Mouse (Mus musculus): ENCODE measurements around the gene Arid4b. TPM values are rescaled to one million over a fixed set of nuclear protein-coding genes. Genes with fewer than 3 reads are reported as not detected.

The Arid4b gene
- polyA plus RNA-seq, 1 experiment = 3.7 TPM

DNA sequence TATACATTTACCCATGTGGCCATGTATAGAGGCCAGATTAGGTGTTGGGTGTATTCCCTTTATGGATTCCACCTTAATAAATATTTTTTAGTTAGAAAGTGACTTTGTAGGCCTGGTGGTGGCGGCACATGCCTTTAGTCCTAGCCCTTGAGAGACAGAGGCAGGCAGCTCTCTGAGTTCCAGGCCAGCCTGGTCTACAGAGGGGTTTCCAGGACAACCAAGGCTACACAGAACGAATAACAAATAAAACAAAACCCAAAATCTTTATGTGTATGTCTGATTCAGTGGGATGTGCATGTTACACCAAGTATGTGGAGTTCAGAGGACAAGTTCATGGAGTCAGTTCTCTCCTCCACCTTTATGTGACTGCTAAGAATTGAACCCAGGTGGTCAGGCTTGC lies 52.8 kb downstream of the Arid4b start:
- no peaks in the 10 kb centered on the region for H3K36me3 ChIP-seq (ENCODE audit: control insufficient read depth, insufficient read depth)
- TF ChIP-seq REST (IDR thresholded peaks at IDR 0.05; ENCODE audit: insufficient read depth, insufficient read length) = no peak

GRCm38 (mm10) chr13:14131651-14132050 lies 68.6 kb downstream of the Arid4b start:
- Histone ChIP-seq H3K36me3 (ENCODE audit: control insufficient read depth, insufficient read depth) (peaks cover 22% of the 10 kb centered on the region), H3K27me3 (ENCODE audit: control insufficient read depth, insufficient read depth, insufficient read length) (no peaks in the 10 kb centered on the region), H3ac (ENCODE audit: control insufficient read depth, insufficient read length) (no peak overlapping the region), H3K4me3 (no peak overlapping the region), H3K4me2 (ENCODE audit: low read depth) (no peak overlapping the region), H3K79me2 (ENCODE audit: control insufficient read depth, insufficient read depth) (no peaks in the 10 kb centered on the region)
- no peak for TF ChIP-seq MAX (IDR thresholded peaks at IDR 0.05; ENCODE audit: low read depth)
- TF ChIP-seq TCF3 (IDR thresholded peaks at IDR 0.05; ENCODE audit: insufficient read length, low read depth) = no peak
- no peak for TF ChIP-seq POLR2A (IDR thresholded peaks at IDR 0.05; ENCODE audit: insufficient read length, low read depth)
- no peak for TF ChIP-seq USF1 (IDR thresholded peaks at IDR 0.05; ENCODE audit: low read depth)
- no peak for TF ChIP-seq MYOG (IDR thresholded peaks at IDR 0.05; ENCODE audit: control insufficient read depth in 1 of 3, insufficient read depth in 1 of 3, insufficient read length in 2 of 3, low read depth in 2 of 3)
- no peak for TF ChIP-seq E2F4 (IDR thresholded peaks at IDR 0.05; ENCODE audit: insufficient read depth)
- no peak for TF ChIP-seq CEBPB (IDR thresholded peaks at IDR 0.05; ENCODE audit: insufficient read depth, poor library complexity, severe bottlenecking)
- no peak for TF ChIP-seq MYOD1 (IDR thresholded peaks at IDR 0.05; ENCODE audit: control insufficient read depth in 1 of 3, insufficient read length in 2 of 3, low read depth in 2 of 3)
- no peak for TF ChIP-seq REST (IDR thresholded peaks at IDR 0.05; ENCODE audit: insufficient read depth, insufficient read length)
- TF ChIP-seq TCF12 (IDR thresholded peaks at IDR 0.05; ENCODE audit: insufficient read depth, poor library complexity, severe bottlenecking) = no peak
- TF ChIP-seq POLR2AphosphoS2 (IDR thresholded peaks at IDR 0.05; ENCODE audit: insufficient read length, low read depth) = no peak
- no peak for TF ChIP-seq SRF (IDR thresholded peaks at IDR 0.05; ENCODE audit: control insufficient read depth, insufficient read length, low read depth)

More for the DNA sequence above, 52.8 kb downstream of the Arid4b start:
- Histone ChIP-seq H3K4me2 (ENCODE audit: low read depth) (no peak overlapping the region), H3K79me2 (ENCODE audit: control insufficient read depth, insufficient read depth) (peaks cover 71% of the 10 kb centered on the region), H3ac (ENCODE audit: control insufficient read depth, insufficient read length) (no peak overlapping the region), H3K27me3 (ENCODE audit: control insufficient read depth, insufficient read depth, insufficient read length) (no peaks in the 10 kb centered on the region), H3K4me3 (no peak overlapping the region)

GRCm38 (mm10) chr13:14142294-14142966 lies 79.4 kb downstream of the Arid4b start:
- peaks cover 34% of the 10 kb centered on the region for H3K36me3 ChIP-seq (ENCODE audit: control insufficient read depth, insufficient read depth)
- H3K79me2 ChIP-seq (ENCODE audit: control insufficient read depth, insufficient read depth) = no peaks in the 10 kb centered on the region
- no peaks in the 10 kb centered on the region for H3K27me3 ChIP-seq (ENCODE audit: control insufficient read depth, insufficient read depth, insufficient read length)
- H3ac ChIP-seq (ENCODE audit: control insufficient read depth, insufficient read length) = no peak overlapping the region
- H3K4me2 ChIP-seq (ENCODE audit: low read depth) = no peak overlapping the region
- TF ChIP-seq TCF3 (IDR thresholded peaks at IDR 0.05; ENCODE audit: insufficient read length, low read depth) = no peak
- no peak for TF ChIP-seq MYOD1 (IDR thresholded peaks at IDR 0.05; ENCODE audit: control insufficient read depth in 1 of 3, insufficient read length in 2 of 3, low read depth in 2 of 3)
- no peak for TF ChIP-seq POLR2A (IDR thresholded peaks at IDR 0.05; ENCODE audit: insufficient read length, low read depth)
- no peak for TF ChIP-seq POLR2AphosphoS2 (IDR thresholded peaks at IDR 0.05; ENCODE audit: insufficient read length, low read depth)
- no peak for TF ChIP-seq REST (IDR thresholded peaks at IDR 0.05; ENCODE audit: insufficient read depth, insufficient read length)
- TF ChIP-seq CEBPB (IDR thresholded peaks at IDR 0.05; ENCODE audit: insufficient read depth, poor library complexity, severe bottlenecking) = no peak
- no peak for TF ChIP-seq E2F4 (IDR thresholded peaks at IDR 0.05; ENCODE audit: insufficient read depth)
- no peak for TF ChIP-seq TCF12 (IDR thresholded peaks at IDR 0.05; ENCODE audit: insufficient read depth, poor library complexity, severe bottlenecking)
- no peak overlapping the region for H3K4me3 ChIP-seq

DNA sequence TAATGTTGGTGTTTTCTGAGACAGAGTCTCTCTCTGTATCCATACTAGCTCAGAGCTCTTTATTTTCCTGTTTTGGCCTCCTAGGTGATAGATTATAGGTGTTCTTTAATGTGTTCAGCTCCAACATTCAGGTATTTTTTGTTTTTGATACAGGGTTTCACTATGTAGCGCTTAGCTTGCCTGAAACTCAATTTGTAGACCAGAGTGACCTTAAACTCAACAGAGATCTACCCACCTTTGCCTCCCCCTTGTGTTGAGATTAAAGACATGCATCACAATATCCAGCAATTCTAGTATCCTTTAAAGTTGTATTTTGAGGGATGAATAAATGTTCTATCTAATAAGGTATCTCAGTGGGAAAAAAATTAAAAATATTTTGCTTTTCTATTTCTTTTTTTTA lies 115.0 kb downstream of the Arid4b start:
- no peaks in the 10 kb centered on the region for H3K27me3 ChIP-seq (ENCODE audit: control insufficient read depth, insufficient read depth, insufficient read length)
- H3K4me3 ChIP-seq = no peak overlapping the region
- TF ChIP-seq MAX (IDR thresholded peaks at IDR 0.05; ENCODE audit: low read depth) (no peak), MYOG (IDR thresholded peaks at IDR 0.05; ENCODE audit: control insufficient read depth in 1 of 3, insufficient read depth in 1 of 3, insufficient read length in 2 of 3, low read depth in 2 of 3) (no peak), USF1 (IDR thresholded peaks at IDR 0.05; ENCODE audit: low read depth) (no peak), E2F4 (IDR thresholded peaks at IDR 0.05; ENCODE audit: insufficient read depth) (no peak)
- no peaks in the 10 kb centered on the region for H3K36me3 ChIP-seq (ENCODE audit: control insufficient read depth, insufficient read depth)
- H3ac ChIP-seq (ENCODE audit: control insufficient read depth, insufficient read length) = no peak overlapping the region
- H3K79me2 ChIP-seq (ENCODE audit: control insufficient read depth, insufficient read depth) = no peaks in the 10 kb centered on the region
- H3K4me2 ChIP-seq (ENCODE audit: low read depth) = no peak overlapping the region

- H3K36me3 ChIP-seq (ENCODE audit: control insufficient read depth, insufficient read depth) = no peaks in the 10 kb centered on the region
- H3ac ChIP-seq (ENCODE audit: control insufficient read depth, insufficient read length) = no peak overlapping the region
- no peaks in the 10 kb centered on the region for H3K79me2 ChIP-seq (ENCODE audit: control insufficient read depth, insufficient read depth)
- no peak overlapping the region for H3K4me3 ChIP-seq
- TF ChIP-seq POLR2AphosphoS2 (IDR thresholded peaks at IDR 0.05; ENCODE audit: insufficient read length, low read depth) (no peak), TCF12 (IDR thresholded peaks at IDR 0.05; ENCODE audit: insufficient read depth, poor library complexity, severe bottlenecking) (no peak), SRF (IDR thresholded peaks at IDR 0.05; ENCODE audit: control insufficient read depth, insufficient read length, low read depth) (no peak), REST (IDR thresholded peaks at IDR 0.05; ENCODE audit: insufficient read depth, insufficient read length) (no peak), CEBPB (IDR thresholded peaks at IDR 0.05; ENCODE audit: insufficient read depth, poor library complexity, severe bottlenecking) (no peak), POLR2A (IDR thresholded peaks at IDR 0.05; ENCODE audit: insufficient read length, low read depth) (no peak), MAX (IDR thresholded peaks at IDR 0.05; ENCODE audit: low read depth) (no peak), MYOD1 (IDR thresholded peaks at IDR 0.05; ENCODE audit: control insufficient read depth in 1 of 3, insufficient read length in 2 of 3, low read depth in 2 of 3) (no peak), MYOG (IDR thresholded peaks at IDR 0.05; ENCODE audit: control insufficient read depth in 1 of 3, insufficient read depth in 1 of 3, insufficient read length in 2 of 3, low read depth in 2 of 3) (no peak), TCF3 (IDR thresholded peaks at IDR 0.05; ENCODE audit: insufficient read length, low read depth) (no peak), USF1 (IDR thresholded peaks at IDR 0.05; ENCODE audit: low read depth) (no peak), E2F4 (IDR thresholded peaks at IDR 0.05; ENCODE audit: insufficient read depth) (no peak)
- H3K27me3 ChIP-seq (ENCODE audit: control insufficient read depth, insufficient read depth, insufficient read length) = no peaks in the 10 kb centered on the region
- H3K4me2 ChIP-seq (ENCODE audit: low read depth) = no peak overlapping the region
These were observed 116.6 kb downstream of the Arid4b start for GRCm38 (mm10) chr13:14179669-14180068.

Data from myocyte (in vitro differentiated cells).